Mouse (Mus musculus): ENCODE measurements at regions not wholly inside any gene's neighbourhood (a gene's known extent, or its start where the extent isn't known, plus 50 kb on each side); places are given as distances from the start of the nearest gene placed in this dataset.

DNA sequence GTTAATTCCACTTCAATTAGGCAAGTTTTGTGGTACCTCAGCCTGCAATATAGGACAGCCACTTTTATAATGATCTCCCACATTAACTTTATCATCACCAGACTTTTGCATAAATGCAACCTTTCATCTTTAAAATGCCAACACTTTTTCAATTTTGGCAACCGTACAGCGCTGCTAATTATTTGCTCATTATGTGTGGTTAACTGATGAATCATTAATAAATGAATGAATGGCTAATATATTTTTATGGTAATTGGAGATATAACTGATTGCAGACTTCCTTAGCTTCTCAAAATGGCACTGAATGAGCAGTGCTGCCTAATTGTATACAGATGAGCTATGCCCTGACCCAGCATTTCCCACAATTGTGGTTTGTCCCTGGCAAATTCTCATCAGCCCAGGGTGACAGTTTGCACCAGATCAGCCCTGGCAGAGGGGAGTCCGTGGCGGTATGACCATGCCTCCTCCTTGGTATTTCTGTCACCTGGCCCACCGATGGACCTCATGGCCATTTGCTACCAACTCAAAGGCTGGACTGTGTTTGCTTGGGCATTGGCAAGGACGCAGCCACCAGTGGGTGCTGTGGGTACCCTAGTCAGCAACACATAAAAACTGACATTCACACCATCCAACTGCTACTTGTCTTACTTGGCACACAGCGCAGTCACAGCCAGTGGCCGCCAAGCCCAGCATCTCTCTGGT is 173.7 kb upstream of the Lmo4 start:
- no peak for DNase-seq (ENCODE audit: low read depth, low spot score)

DNA sequence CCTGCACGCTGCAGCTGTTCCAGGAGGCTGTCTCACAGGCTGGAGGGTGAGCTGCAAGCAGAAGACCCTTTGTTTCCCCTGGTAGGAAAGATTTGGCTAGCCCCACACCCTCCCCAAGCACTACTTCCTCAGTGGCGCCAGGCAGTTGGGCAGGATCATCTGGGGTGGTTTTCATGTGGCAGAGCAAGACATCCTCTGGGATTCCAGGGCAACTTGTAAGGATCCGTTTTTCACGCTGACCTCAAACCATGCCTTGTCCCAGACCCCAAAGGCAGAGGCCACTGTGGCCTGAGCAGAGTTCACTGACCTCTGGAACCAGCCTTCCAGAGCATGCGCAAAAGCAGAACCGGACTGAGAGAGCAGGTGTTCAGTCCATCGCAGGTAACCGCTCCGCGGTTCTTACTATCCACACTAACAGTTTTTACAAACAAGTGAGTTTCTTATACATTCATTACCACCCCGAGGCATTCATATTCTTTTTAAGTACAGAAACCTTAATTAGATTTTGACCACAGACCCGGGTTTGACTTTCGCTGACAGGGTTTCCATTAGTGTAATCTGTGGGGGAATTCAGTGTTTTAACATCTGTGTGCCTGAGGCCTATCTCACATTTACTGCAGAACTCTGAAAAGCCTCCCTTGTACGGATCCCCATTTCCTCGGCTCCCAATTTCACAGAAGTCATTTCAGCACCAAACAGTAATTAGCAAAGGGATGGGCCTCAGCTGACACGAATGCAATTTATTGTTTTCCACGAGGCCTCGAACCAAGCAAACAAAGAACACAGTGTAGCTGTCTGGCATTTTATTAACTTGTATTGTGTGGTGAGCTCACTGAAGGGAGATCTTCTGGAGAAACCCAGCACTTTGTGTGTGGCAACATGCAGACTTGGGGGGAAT is 172.9 kb upstream of the Lmo4 start:
- no peak for DNase-seq (ENCODE audit: low read depth, low spot score)

DNA sequence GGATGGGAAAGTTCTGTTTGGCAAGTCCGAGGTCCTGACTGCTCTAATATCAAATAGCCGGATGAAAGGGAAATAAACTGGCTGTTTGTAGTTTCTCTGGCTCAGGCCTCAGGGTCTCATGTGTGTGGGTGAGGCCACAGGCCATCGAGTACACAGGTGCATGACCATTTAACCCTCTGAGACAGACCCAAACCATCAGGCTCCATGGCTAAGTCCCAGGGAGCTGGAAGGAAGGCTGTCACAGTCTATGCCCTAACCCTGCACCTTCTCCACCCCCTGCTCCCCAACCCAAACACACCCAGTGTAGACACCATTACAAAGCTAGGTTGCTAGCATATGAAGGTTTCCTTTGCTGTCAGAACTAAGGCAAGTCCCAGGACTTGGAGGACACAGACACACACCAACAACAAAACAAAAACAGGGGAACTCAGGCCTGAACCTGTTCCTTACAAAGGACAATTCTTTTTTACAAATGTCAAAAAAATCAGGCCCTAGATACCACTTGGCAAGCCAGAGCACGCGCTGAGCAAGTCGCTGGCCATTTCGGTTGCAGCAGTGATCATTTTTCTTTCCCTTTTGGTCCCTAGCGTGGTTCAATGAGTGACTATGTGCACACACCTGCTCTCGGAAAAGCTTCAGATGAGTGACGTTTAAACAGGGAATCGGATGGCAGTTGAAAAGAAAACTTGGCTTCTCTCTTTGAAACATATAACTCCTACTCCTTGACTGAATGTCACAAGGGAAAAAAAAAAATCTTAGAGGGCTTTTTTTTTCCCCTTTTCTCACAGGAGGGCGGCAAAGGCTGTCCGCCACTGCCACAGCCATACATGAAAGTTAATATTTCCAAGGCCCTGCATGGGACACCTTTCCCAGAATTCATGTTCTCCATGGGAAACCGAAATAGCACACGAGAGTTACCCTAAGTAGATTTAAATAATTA is 171.7 kb upstream of the Lmo4 start:
- no peak for DNase-seq (ENCODE audit: low read depth, low spot score)

DNA sequence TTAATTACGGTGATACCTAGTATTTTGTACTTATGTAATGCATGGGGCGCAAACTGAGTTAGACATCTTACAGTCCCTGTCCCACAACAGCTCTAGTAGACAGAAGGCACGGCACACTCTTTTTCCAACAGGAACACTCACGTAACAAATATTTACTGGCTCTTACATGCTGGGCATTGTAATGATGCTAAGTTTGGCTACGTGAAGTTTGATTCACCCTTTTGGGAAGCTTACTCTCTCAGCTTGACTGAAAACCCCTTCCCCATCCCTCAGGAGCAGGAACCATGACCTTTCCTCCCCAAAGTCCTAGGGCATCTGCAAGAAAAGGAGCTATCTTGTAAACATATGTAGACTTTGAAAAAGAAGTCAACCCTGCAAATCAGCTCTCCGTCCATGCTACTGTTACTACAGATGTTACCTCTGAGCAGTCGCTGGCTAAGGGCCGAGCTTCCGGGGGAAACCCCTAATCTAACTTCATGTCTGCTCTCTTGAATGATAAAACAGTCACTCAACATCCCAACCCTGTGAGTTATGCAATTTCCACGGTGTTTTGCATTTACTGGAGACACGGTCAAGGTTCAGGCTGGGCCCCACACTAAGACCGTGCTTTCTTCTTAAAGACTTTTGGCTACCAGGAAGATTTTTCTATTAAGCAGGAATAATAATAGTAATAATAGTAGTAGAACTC is 170.8 kb upstream of the Lmo4 start:
- DNase-seq (ENCODE audit: low read depth, low spot score), result no peak

DNA sequence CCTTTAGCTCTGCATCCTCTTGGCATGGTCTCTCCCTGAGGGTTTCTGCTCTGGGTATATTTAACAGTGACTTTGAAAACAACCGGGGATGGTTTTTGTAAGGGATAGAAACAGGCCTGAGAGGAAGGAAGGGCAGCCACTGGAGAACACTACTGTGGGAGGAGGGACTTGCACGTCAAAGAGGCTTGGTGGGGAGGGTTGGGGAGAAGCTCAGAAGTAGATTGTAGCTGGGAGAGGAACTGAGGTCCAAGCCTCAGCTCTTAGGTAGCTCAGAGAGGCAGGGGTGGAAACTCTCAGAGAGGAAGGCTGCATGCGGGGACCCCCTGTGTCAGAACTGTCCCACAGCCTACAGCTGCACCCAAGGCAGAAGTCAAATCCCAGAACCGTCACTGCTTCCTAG is 163.3 kb upstream of the Lmo4 start:
- DNase-seq (ENCODE audit: low read depth, low spot score), result no peak

DNA sequence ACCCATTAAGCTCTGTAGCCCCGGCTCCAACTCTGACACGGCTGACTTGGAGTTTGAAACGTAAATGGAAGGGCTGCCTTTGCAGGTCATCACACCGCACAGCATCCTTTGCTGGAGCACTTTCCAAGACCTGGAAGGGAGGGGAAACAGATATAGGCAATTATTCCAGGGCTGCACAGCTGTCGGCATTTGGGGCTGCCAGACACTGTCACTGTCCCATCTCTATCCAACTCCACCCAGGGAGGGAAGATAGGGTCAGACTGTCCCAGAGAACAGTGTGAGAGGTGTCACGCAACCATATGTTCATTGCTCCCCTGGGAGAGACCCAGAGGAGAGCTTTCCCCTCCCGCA is 162.7 kb upstream of the Lmo4 start:
- DNase-seq (ENCODE audit: low read depth, low spot score), result no peak

DNA sequence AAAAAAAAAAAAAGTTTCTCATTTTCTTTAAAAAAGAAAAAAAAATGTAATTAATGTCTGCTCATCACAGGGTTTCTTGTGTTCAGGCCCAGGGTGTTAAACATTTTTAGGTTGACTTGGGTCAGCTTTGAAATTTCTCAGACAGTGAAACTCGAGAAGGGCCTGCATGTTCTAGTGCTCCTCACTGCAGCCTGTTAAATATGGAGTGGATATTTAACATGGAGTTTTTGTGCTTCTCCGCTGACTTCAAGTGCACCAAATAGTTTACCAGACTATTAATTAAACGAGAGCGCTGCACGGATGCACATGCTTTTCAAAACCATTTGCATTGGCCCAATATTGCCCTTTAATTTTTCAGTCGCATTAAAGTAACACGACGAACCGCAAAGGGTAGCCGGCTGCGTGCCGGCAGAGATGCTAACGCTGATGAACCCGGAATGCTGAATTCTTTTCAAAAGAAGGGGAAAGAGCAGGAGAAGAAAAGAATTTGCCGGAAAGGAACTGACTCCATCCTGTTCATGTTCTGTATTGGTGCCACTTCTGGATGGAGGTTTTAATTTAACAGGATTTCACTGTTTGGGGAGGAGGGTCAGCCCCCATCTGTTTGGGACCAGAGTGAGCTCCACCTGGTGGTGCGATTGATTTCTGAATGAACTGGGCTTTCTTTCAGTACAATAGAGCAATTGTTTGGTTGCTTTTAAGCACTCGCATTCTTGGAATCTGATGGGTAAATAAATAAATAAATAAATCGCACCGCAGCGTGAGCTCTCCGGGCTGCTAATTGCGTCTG is 162.2 kb upstream of the Lmo4 start:
- DNase-seq (ENCODE audit: low read depth, low spot score), result no peak

DNA sequence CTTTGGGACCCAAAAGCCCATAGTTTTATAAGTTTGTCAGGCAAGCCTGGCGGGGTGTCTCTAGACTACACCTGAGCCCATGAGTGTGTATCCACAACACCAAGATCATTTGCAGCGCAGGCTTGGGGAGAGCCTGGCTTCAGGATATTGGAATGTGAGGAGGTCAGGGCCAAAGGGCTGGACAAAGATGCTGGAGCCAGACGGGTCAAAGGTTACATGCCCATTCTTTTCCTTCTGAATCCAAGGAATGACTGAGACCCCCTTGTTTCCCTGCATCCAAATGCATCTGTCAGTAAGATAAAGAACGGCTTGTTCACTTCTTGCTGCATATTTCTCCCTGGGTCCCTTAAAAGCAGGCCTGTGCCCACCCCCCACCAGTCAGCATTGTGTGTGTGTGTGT is 160.9 kb upstream of the Lmo4 start:
- no peak for DNase-seq (ENCODE audit: low read depth, low spot score)

DNA sequence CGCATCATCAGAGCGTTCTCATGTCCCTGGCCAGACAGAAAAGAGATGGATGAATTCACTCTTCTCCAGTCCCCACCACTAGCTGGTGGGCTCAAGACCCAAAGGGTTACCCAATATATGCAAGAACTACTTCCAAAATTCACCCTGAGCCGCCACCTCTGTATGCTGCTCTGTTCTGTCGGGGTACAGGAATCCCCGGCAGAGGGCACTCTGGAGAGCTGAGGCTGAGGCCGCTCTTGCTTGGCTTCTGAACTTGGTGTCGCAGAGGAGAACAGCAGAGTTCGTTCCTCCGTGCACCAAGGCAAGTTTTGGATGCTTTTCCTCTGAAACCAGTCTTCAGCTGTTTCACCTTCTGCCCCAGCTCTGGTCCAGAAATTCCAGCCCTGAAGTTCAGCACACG is 157.5 kb upstream of the Lmo4 start:
- DNase-seq (ENCODE audit: low read depth, low spot score), result peak; percentile 30

DNA sequence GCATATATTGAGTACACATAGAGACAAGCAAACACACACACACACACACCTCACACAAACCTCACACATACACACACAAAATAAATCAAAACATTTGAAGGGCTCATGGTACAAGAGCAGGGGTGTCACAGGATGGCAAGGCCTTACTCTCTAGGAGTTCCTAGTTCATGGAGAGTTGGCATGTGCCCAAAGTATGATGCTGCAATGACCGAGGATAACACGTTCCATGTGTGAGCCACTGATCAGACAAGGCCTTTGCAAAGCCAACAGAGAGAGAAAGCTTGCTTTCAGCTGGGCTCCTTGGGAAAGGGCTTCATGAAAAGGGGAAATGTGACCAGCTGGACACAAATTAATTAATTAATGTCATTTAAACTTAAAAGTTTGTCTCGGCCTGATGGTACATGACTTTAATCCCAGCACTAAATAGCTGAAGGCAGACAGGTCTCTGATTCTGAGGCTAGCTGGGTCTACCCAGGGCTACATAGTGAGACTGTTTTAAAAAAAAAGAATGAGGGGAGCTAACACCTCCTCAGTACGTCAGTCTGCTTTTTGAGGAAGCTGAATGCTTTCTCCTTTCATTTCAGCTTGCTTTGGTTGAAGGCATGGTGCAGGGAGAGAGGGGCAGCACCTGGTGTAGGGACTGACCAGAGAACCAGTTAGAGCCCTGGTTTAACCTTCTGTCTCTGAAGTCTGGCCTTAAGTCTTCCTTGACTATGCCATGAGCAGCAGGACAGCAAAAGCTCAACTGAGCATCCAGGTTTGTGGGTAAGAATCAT is 156.4 kb upstream of the Lmo4 start:
- no peak for DNase-seq (ENCODE audit: low read depth, low spot score)

DNA sequence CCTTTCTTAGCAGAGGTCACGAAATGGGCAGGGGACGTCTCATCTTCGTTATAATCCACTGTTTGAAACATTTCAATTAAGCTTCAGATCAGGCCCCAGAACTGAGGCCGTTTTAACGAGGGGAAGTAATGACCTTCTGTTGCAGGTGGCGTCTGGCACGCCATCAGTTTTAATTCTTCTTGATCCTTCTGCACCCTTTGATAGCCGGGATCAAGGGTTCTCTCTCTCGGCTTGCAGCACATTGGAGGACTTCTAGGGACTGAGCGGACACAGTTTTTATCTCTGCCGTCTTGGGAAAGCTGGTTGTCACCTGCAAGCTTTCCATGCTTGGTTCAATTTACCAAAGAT is 151.9 kb upstream of the Lmo4 start:
- DNase-seq (ENCODE audit: low read depth, low spot score), result no peak

DNA sequence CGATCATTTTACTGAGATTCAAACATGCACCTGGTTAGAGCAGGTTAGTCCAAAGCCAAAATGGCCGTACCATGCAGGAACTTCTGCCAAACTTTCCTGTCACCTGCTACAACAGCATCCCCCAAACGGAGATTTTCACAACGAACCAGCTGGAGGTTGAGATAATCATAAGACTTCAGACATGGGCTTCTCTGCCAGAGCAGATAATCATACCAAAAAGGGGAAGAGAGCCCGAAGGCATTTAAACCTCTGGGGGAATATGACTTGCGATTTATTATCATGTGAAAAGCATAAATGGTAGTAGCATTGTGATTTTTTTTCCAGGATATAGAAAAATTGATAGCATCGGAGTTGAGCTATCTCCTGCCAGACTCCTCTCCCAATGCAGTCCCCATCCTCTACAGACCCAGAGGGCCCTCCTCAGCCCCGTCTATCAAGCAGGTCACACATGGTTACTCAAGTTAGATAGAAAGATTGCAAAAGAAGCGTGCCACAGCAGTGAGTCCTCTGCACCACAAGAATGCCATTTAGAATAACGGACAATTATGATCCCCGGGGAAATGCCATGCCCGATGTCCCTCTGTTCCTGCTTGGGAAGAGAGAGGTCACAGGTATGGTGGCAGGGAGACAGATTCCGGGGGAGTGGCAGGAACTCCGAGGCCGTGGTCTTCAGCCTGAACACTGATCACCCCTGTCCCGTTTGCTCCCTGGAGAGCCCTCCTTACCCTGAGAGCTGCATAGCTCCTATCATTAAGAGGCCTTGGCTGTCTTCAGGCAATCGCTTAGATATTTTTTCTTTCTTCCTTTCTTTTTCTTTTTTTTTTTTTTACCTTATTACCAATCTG is 151.3 kb upstream of the Lmo4 start:
- no peak for DNase-seq (ENCODE audit: low read depth, low spot score)

DNA sequence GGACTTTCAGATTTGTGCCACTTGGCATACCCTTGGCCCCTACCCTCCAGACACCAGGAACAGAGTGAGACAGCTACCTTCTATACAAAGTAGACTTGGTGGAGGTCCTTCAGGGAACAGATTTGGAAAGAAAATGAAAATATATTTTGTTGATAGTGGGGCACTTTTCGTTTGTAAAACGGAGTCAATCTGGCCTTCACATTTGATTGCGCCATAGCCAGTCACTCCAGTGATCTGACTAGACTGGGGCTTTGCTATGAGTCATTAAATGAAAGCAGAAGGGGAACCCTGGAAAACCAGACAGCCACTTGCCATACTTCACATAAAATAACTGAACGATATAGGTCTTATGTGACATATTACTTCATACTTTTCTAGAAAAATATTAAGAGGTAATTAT is 147.5 kb upstream of the Lmo4 start:
- no peak for DNase-seq (ENCODE audit: low read depth, low spot score)

DNA sequence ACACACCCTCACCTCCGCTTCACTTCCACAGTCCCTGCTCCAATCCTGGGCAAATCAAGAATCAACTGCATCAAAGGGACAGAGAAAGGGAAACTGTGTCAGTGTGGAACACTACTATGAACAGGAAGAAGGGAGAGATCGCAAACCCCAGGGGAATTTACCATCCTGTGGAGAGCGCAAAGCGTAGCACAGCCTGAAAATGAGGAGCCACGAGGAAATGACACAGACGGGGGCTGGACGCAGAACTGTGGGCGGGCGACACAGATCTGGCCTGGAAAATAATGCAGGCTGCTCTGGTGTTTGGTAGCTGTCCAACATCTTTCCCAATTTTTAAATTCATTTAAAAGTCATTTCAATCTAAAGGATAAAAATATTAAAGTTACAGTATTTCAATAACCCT is 143.4 kb upstream of the Lmo4 start:
- no peak for DNase-seq (ENCODE audit: low read depth, low spot score)

DNA sequence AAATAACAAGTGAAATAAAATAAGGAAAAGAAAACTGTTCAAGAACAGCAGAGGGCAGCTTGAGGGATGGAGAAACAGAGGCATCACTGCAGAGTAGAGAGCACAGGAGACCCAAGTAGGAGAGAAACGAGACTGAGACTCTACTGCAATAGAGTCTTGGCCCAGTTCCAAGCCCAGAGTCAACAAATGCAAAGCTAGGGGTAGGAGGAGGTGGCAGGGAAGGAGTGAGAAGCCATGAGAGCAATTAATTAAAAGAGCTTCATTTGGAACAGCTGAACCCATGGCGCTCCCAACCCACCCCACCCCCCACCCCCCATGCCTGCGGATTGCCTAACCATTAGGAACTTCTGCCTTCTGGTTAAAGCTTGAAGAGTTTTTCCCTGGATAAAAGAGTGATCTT is 130.2 kb upstream of the Lmo4 start:
- no peak for DNase-seq (ENCODE audit: low read depth, low spot score)

DNA sequence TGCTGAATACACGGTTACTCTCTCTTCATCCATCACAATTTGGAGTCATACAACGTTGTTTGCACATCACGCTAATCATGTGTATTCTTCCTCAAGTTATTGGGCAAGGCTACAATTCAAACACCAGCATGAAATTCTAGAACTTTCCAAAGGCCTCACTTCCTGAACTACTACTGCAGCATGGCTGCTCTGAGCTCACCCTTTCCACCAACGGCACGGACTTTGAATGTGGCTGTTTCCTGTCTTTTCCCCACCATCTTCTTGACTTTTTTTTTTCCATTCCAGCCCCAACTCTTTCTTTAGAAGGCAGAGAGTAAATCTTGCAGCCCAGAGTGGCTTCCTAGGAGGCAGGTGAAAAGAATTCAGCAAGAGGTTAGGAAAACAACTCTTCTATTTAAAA is 129.2 kb upstream of the Lmo4 start:
- DNase-seq (ENCODE audit: low read depth, low spot score), result no peak

DNA sequence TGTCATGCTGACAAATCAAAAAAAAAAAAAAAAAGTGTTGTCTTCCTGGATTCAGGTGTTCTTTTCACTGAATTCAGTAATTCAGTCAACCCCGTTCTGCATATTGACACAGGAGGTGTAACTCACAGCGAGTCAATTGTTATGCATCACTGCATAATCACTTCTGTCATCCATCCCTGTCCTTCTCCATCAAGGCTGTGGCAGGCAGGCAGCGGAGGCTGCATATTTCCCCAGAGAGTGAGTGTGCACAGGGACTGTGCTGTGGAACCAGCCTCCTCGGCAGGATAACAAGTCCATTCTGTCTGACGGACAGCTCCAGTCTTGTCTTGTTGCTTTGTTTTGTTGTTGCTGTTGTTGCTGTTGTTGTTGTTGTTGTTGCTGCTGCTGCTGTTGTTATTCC is 127.3 kb upstream of the Lmo4 start:
- DNase-seq (ENCODE audit: low read depth, low spot score), result no peak

DNA sequence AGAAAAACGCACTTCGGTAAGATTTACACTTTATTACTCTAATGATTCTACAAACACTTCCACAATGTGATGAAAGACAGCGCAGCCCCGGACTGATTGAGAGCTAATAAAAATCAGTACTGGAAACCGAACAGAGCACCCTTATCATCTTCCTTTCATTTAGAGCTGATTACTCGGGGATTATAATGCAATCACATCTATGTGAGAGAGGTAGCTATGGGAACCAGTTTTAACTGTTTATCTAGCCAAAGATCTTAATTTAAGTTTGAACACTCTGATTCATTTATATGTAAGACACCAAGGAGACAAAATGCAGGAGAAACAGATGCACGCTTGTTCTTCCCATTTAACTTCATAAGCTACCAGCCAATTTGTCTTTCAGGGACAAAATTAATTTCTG is 124.1 kb upstream of the Lmo4 start:
- no peak for DNase-seq (ENCODE audit: low read depth, low spot score)

DNA sequence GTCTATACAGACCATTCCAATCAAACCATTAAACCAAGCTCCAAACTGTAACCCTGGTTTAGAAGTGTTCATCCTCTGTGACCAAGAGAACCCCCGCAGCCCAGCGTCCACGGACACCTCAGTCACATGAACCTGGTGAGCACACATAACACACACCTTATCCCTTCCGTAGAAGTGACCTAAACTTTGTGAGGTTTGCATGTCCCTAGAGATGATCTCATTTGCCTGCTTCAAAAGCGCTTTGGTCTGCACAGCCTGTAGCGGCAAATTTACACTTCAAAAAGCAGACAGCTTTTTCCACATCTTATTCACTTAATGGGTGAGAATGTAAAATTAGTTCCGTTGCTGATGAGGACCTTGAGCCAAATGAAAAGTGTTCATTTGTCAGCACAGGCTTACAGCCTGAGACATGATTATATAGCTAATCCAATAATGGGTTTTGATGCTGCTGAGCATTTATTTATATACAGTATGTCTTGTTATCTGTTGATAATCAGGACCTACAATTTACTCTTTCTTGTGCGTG is 122.3 kb upstream of the Lmo4 start:
- no peak for DNase-seq (ENCODE audit: low read depth, low spot score)
